Mouse (Mus musculus) lung, postnatal 25 days (tissue): Measurements from ENCODE around the gene Mei1.

ENCODE experiments used
- DNase-seq: peaks from one replicate; pipeline ENCODE4 v3.0.0; 2022; ENCODE audit warnings: low spot score

Mei1 gene

DNA sequence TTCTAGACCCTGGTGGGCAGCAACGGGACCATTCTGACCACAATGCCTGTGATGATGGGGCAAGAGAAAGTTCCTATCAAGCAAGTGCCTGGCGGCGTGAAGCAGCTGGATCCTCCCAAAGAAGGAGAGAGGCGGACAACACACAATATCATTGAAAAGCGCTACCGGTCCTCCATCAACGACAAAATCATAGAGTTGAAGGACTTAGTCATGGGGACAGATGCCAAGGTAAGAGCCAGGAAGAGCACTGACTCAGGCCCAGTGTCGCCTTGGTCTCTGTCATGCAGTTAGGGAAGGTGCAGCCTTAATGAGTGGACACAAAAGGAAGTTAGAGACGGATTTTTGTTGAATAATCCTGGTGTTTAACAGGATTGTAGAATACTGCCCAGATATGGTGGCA, 105.3 kb downstream of the Mei1 start:
- no peak for DNase-seq
